Mouse (Mus musculus) liver, adult 2 months (tissue): ENCODE results near the gene Hoxa3. TPM values are rescaled to one million over a fixed set of nuclear protein-coding genes. Genes with fewer than 3 reads are reported as not detected.

Source experiments
- DNase-seq: peaks from one replicate; pipeline ENCODE4 v3.0.0-alpha.2; 2011; ENCODE audit warnings: low read depth, low spot score; ENCODE audit errors: extremely low read depth
- H3K27ac ChIP-seq: fragments of 200-500 bp; replicated peaks from 2 replicates; pipeline ENCODE4 v1.5.1; 2012; ENCODE audit warnings: low read depth, mild to moderate bottlenecking, control low read depth, inconsistent platforms, low read length; ENCODE audit not compliant: insufficient read depth
- H3K27me3 ChIP-seq: fragments of 200-500 bp; 2 replicates; pipeline ENCODE4 v1.6.1; 2012; ENCODE audit warnings: mild to moderate bottlenecking, moderate library complexity, low read length, inconsistent platforms; ENCODE audit not compliant: control insufficient read depth, insufficient read depth
- H3K36me3 ChIP-seq: fragments of 200-500 bp; 2 replicates; pipeline ENCODE4 v1.6.1; 2012; ENCODE audit warnings: low read length, inconsistent platforms; ENCODE audit not compliant: control insufficient read depth, insufficient read depth
- H3K4me1 ChIP-seq: fragments of 200-500 bp; 2 replicates; pipeline ENCODE4 v1.6.1; 2011; ENCODE audit warnings: low read length; ENCODE audit not compliant: control insufficient read depth, insufficient read depth
- H3K4me3 ChIP-seq: fragments of 200-500 bp; 2 replicates; pipeline ENCODE4 v1.5.1; 2011; ENCODE audit warnings: low read depth, mild to moderate bottlenecking, control low read depth, low read length, moderate library complexity; ENCODE audit not compliant: insufficient read depth
- H3K79me2 ChIP-seq: fragments of 200-500 bp; 2 replicates; pipeline ENCODE4 v1.6.1; 2012; ENCODE audit warnings: inconsistent platforms, mild to moderate bottlenecking, low read length, moderate library complexity; ENCODE audit not compliant: control insufficient read depth, insufficient read depth
- H3K9ac ChIP-seq: fragments of 200-500 bp; 2 replicates; pipeline ENCODE4 v1.6.1; 2012; ENCODE audit warnings: low read depth, mild to moderate bottlenecking, control low read depth, inconsistent platforms, low read length
- CTCF ChIP-seq: fragments of 200-500 bp; IDR thresholded peaks from 2 replicates; pipeline ENCODE4 v1.5.1; 2011; ENCODE audit warnings: low read depth, low read length, control low read depth
- POLR2A ChIP-seq: fragments of 200-500 bp; IDR thresholded peaks from 2 replicates; pipeline ENCODE4 v1.6.1; 2011; ENCODE audit warnings: low read length, control low read depth; ENCODE audit not compliant: insufficient read depth; ENCODE audit errors: extremely low read depth
- WGBS: fragments of 180-500 bp; shearing (Covaris S2); methylation state at CpG from one replicate; pipeline ENCODE4 v1.1.7; 2018; 5-methylcytosine and 5-hydroxymethylcytosine counted together
- polyA plus RNA-seq: library from polyadenylated mRNA; depleted of rRNA; stranded (reverse); fragments of >200 nt; gene quantifications from 2 replicates; pipeline ENCODE4 v1.2.3, GENCODE M21; 2012
- total RNA-seq: library from RNA; depleted of rRNA; stranded (reverse); fragments of >200 nt; gene quantifications from 2 replicates; pipeline ENCODE4 v1.2.3, GENCODE M21; 2014

Gene Hoxa3
- total and polyA plus RNA-seq, 2 experiments: 0.09 to 0.20 TPM

GRCm38 (mm10) chr6:52208868-52209684 is 4.1 kb downstream of the Hoxa3 start:
- H3K79me2 ChIP-seq: no peaks in the 10 kb centered on the region
- no peak for TF ChIP-seq CTCF
- TF ChIP-seq POLR2A: no peak
- no peak overlapping the region for H3K4me3 ChIP-seq
- peaks cover 43% of the 10 kb centered on the region for H3K27me3 ChIP-seq
- no peak overlapping the region for H3K9ac ChIP-seq
- DNase-seq: no peak
- H3K4me1 ChIP-seq: no peaks in the 10 kb centered on the region; the same call in 1 of the 2 replicates
- H3K36me3 ChIP-seq: no peaks in the 10 kb centered on the region
- no peak overlapping the region for H3K27ac ChIP-seq
- 17% methylated on average over 18 of the region's 18 CpGs for WGBS

DNA sequence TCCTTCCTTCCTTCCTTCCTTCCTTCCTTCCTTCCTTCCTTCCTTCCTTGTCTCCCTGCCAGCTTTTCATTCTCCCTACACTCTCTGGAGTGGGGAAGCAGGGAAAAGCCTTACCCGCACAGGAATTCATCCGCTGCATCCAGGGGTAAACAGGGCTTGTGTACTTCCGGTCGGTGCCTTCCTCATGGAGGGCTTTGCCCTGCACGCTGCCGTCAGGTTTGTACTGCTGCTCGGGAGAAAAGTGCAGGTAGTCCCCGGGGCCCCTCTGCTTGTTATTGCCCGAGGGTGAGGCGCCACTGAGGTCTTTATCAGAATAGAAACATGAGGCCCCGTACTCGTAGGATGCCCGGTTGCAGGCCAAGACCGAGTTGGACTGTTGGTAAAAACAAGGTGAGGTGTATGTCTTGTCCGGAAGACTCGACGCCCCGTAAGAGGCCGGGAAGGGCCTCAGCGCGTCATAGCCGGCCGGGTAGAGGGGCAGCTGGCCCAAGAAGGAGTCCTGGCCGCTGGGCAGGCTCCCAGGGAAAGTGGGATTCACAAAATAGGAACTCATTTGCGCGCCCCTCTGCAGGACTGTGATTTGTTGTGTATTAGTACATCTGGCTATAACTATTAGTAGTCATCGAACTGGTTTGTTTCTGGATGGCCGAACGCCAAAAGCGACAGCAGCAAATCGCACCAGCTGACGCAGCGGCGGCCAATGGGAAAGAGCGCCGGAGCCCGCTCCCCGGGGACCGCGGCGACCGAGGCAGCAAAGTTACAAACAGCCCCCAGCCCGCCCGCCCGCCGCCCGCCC is 4.9 kb downstream of the Hoxa3 start, which contains the start of gene Hoxa6:
TSS of gene Hoxa6 (minus strand) at position 651 of the 796 bp plus-strand sequence.
- H3K27ac ChIP-seq: no peak within 1 kb of the TSS
- 11% methylated on average over 47 of the region's 47 CpGs for WGBS
- H3K9ac ChIP-seq: no peak within 1 kb of the TSS
- no peaks in the 10 kb centered on the region for H3K79me2 ChIP-seq
- TF ChIP-seq CTCF (no peak), POLR2A (no peak)
- peaks cover 48% of the 10 kb centered on the region for H3K27me3 ChIP-seq
- no peaks in the 10 kb centered on the region for H3K36me3 ChIP-seq
- no peak within 1 kb of the TSS for H3K4me3 ChIP-seq
- no peaks in the 10 kb centered on the region; the same call in 1 of the 2 replicates for H3K4me1 ChIP-seq
- DNase-seq: no peak

GRCm38 (mm10) chr6:52207684-52207976 is 5.5 kb downstream of the Hoxa3 start:
- Histone ChIP-seq H3K27me3 (peaks cover 48% of the 10 kb centered on the region), H3K36me3 (no peaks in the 10 kb centered on the region), H3K9ac (no peak overlapping the region), H3K79me2 (no peaks in the 10 kb centered on the region), H3K4me1 (no peaks in the 10 kb centered on the region; the same call in 1 of the 2 replicates), H3K27ac (no peak overlapping the region), H3K4me3 (no peak overlapping the region)
- TF ChIP-seq CTCF: no peak
- TF ChIP-seq POLR2A: no peak
- DNase-seq: no peak

- no peaks in the 10 kb centered on the region for H3K36me3 ChIP-seq
- H3K27ac ChIP-seq: no peak overlapping the region
- no peaks in the 10 kb centered on the region; the same call in 1 of the 2 replicates for H3K4me1 ChIP-seq
- TF ChIP-seq POLR2A (no peak), CTCF (no peak)
- DNase-seq: no peak
- H3K4me3 ChIP-seq: no peak overlapping the region
- H3K79me2 ChIP-seq: no peaks in the 10 kb centered on the region
- peaks cover 47% of the 10 kb centered on the region for H3K27me3 ChIP-seq
- H3K9ac ChIP-seq: no peak overlapping the region
- WGBS: 28% methylated on average over 4 of the region's 4 CpGs
These were observed 6.1 kb downstream of the Hoxa3 start for GRCm38 (mm10) chr6:52206882-52207683.

DNA sequence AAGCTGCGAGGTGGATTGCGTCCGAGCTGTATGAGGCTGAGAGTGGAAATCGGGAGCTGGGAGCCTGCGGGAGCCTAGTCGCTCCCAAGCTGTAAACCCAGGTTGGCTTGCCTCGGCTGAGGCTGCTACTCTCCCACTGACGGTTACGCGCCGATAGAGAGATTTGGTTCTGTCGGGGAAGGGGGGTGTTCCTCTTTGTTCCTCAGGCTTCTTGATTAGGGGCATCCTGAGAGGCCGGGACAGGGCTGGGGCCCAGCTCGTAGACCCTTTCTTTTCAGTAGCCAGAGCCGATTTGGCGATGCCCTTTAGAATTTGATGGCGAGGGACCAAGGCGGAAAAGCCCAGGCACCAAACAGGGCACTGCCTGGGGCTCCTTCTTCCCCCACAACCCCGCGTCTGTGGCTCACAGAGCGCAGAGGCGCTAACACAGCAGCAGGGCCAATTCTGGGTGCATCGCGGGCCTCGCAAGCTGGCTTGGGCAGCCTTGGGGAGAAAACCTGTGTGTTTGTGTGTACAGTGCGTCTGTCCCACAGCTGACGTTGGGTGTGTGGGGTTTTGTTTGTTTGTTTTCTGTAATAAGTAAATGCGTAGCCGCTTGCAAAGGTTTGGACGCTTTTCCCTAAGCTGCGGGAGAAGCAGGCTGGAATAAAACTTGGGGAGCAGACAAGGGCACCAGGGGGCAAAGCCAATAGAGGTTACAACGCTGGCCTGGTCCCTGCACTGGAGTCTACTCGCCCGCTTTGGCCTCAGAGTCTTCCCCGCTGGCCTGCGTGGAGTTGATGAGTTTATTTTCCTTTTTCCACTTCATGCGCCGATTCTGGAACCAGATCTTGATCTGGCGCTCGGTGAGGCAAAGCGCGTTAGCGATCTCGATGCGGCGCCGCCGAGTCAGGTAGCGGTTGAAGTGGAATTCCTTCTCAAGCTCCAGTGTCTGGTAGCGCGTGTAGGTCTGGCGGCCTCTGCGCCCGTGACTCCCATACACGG is 7.2 kb downstream of the Hoxa3 start:
- no peaks in the 10 kb centered on the region for H3K79me2 ChIP-seq
- TF ChIP-seq POLR2A (no peak), CTCF (no peak)
- H3K36me3 ChIP-seq: no peaks in the 10 kb centered on the region
- H3K4me1 ChIP-seq: no peaks in the 10 kb centered on the region; the same call in 1 of the 2 replicates
- H3K27me3 ChIP-seq: peaks cover 37% of the 10 kb centered on the region
- H3K27ac ChIP-seq: no peak overlapping the region
- no peak overlapping the region for H3K9ac ChIP-seq
- no peak for DNase-seq
- 21% methylated on average over 55 of the region's 55 CpGs for WGBS
- no peak overlapping the region for H3K4me3 ChIP-seq
